Mouse (Mus musculus): ENCODE measurements around the gene Rufy1. TPM values are rescaled to one million over a fixed set of nuclear protein-coding genes. Genes with fewer than 3 reads are reported as not detected.
"Not testable (repeated sequence)": the region's sequence is repeated elsewhere in the genome, so short reads cannot be mapped to it uniquely, and the experiment has no call there.

Rufy1 gene
- 10 to 100 TPM; 41.9 to 56.9 (median 49.4) TPM for total RNA-seq (2022)

DNA sequence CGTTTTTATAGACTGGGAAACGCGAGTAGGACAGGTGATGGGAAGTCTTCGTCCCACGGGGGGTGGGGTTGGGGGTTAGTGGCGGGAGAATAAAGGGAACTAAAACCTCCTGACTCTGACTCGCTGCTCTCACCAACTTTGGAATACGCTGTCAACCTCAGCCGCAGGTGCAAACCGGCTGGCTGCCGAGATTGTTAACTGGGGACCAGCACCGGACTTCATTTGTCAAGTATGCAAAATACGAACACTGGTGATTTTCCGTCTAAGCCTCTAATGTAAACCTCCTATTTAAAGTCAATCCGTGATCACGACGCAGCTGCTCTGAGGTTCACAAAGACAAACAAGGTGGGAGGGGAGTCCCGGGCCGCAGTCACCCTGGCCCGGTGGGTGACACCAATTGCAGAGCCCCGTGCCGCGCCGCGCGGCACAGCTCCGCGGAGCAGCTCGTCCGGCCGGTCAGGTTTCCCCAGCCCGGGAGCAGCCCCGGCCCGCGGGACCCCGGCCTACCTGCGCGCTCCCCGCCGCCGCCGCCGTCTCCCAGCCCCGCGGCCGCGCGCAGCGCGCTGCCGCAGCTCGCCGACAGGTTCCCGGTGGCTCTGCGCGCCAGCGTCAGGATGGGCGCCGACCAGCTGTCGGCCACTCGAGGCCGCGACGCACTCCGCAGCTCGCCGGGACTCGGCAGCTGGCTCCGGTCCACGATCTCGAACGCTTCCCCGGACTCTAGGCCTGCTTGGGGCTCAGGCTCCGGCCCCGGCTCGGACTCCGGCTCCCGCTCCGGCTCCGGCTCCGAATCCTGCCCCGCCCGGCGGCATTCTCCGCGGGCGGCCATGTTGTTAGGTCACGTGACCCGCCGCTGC, at the start of gene Rufy1:
Rufy1 (minus strand) TSS at position 849 of the 857 bp plus-strand sequence.
- peak; percentile 67 for DNase-seq

DNA sequence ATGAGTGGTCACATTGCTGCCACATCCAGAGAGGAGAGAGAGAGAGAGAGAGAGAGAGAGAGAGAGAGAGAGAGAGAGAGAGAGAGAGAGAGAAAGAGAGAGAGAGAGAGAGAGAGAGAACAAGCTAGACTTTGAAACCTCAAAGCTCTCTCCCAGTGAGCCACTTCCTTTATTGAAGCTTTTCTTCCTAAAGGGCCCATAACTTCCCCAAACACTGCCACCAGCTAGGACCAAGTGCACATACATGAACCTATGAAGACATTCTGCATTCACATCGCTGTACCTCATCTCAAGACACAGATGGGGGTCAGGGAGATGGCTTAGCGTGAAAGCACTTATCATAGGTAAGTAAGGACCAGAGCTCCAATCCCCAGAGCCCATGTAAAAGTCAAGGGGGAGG, 47.1 kb upstream of the Rufy1 start:
- no peak for DNase-seq

DNA sequence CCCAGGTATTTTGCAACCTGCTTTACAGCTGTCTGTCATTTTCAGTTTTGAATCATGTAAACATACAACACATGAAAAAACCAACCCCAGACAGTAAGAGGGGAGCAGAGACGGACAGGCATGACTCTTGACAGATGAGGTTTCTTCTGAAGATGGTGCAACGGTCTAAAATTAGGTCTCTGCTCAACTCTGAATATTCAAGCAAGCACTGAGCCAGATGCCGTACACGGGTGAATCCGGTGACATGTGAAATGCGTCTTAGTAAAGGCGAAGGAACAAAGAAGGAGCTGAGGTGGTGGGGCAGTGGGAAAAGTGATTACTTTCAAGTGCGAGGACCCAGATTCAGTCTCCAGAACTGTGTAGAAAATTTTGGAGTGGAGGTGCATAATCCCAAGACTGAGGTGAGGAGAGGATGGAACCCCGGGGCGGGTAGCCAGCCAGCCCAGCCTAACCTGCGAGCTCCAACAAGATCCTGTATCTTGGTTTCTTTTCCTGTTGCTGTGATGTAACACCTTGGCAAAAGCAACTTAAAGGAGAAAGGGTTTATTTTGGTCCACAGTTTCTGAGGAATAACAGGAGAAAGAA, 46.7 kb upstream of the Rufy1 start:
- no peak for DNase-seq

DNA sequence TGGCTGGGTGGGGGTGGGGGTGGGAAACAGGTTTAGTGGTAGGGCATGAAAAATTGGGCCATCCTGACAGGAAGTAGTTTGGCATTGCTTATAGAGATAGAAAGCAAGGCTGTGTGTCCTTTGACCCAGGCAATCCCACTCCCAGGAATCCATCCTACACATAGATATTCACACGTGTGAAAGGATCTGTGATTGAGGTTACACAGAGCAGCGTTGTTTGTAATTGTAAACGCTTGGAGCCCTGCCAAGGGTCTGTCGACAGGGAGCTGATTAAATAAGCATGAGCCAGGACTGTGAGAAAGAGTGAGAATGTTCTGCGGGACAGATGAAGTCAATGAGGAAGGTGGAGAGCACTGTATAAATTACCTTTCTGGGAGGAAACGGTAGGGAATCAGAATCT, 46.0 kb upstream of the Rufy1 start:
- no peak for DNase-seq

DNA sequence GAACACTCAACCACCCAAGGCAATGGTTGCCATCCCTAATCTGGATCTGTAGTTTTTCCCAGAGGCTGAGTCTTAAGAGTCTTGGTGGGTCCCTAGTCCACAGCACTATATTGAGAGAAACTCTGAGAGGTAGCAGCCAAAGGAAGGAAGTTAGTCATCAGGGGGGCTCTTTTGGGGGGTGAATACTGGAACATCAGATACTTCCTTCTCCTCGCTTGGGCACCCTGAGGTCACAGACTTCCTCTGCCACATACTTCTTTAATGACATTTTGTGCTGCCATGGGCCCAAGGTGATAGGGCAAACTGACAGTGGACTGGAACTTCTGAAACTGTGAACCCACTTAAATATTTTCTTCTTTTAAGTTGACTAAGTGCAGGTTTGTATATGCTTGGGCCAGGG, 43.0 kb upstream of the Rufy1 start:
- DNase-seq = no peak

DNA sequence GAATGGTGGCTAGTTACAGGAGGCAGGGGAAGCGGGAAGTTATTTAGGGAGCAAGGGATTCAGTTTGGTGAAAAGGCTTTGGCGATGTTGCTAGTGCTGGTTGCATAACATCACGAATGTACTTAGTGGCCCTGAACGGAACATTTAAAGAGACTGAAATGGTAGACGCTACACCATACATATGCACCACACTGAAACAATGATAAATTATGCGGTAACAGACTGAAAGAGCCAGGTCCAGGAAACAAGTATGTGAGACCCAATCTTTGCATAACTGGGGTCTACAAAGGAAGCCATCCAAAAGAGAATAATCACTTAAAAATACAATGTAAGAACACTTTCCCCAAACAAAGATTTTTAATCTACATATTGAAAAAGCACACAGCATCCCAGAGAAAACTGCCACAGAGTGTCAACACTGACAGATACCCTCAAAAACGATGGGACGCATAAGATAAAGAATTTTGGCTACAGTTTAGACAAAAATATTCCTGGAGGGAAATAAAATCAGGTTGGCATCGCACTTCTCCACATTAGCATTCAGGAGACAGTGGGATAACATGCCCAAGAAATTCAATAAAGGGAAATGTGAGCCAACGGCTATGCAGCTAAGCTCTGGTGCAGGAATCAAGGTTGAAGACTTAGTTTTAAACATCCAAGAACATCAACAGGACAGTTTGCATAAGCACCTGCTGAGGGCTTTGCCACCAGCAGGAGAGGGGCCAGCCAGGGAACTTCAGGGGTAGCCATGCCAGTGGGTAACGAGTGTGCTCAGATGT, 41.4 kb upstream of the Rufy1 start:
- no peak for DNase-seq

DNA sequence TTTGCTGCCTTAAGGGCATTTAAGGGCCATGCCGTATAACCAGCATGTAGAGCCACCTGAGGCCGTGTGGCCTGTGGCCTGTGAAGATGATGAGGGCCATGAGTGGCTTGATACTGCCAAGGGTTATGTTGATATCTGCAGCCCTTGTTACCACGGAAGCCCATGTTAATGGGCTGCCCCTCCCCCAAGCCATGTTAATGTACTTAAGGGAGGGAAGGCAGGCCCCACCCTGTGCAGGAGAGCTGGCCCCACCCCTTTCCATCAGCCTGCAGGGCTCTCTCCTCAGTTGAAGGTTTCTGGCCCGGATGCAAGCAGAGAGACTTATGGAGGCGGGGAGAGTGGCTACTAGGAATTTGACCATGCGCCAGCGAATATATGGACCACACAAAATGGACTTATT, 30.6 kb upstream of the Rufy1 start:
- DNase-seq = no peak

DNA sequence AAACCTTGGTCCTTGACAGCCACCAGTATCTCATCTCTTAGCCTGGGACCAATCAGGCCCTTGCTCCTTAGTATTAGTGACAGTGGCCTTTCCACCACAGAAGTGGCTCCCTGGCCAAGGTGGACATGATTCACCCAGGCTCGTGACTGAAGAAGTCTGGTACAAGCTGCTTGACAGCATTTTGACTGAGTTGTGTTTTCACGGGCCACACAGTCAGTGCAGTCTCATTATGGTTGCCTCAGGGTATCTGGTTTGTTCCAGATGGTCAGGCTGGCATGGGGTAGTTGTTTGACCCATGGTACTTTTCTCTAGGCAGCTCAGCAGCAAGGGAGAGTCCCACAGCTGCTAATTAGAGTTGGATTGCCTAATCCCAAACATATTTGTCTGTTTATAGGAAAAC, 28.3 kb upstream of the Rufy1 start:
- DNase-seq = no peak

DNA sequence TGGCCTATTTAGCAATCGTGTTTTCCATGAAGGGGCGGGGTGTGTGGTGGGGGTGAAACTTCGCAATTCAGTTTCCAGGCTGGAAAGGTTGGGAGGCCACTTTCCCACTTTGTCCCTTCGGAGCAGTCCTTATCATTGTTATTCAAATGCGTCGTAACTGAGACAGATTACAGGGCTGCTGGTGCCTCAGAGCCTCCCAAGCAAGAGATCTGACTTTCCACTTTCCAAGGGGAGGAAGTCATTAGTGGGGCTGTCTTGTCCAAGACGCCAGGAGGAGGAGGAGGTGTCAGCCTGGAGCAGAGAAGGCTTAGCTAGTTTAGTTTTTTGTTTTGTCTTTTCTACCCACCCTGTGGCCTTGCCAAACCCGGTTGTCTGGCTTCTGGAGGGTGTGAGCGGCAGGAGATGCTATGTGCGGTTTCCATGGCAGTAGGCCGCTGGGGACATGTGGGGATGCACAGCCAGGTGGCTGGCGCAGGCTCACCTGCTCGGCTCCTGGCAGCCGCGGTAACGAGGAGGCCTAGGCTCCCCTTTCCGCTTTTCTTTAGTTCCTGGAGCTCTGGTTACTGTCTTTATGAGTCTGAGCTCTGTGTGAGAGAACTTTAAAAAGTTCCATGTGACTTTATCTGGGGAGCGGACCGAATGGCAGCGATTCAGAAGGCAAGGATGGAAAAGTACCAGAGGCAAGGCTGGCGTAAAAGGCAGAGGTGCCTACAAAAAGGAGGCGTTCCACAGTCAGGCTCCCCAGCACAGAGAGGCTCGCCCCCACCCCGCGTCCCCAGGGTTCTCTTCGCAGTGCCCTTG, 26.4 kb upstream of the Rufy1 start:
- peak; percentile 71 for DNase-seq

DNA sequence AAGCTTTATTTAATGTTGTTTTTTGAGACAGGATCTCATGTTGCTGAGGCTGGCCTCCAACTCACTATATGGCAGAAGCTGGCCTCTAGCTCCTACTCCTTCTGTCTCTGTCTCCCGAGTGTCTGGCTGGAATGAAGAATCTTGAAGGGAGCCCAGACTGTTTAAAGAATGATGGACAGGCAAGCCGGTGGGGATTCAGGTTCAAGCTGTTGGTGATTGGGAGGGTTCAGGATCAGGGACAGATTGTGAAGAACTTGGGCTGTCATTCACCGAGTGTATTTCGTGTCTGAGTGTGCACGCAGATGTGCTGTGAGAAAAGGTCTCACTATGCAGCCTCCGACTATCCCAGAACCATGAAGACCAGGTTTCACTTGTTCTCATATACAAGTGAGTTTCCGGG, 25.5 kb upstream of the Rufy1 start:
- DNase-seq = no peak

DNA sequence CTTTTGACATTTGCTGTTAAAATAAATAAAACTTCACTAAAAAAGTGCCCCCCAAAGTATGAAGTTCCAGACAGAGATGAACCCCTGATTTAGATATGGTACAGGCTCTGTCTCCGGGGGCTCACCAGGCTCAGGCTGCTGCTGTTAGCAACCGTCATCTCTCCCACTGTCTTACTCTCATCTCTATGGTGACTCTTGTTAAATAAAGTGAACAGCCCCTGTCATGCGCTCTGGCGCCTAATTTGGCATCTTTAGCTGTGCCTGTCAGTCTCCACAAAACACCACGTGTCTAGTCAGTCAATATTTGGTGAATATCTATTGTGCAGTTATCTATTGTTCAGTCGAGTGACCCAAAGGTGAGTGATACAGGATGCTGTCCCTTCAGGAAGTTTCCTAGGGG, 24.0 kb upstream of the Rufy1 start:
- DNase-seq = no peak

DNA sequence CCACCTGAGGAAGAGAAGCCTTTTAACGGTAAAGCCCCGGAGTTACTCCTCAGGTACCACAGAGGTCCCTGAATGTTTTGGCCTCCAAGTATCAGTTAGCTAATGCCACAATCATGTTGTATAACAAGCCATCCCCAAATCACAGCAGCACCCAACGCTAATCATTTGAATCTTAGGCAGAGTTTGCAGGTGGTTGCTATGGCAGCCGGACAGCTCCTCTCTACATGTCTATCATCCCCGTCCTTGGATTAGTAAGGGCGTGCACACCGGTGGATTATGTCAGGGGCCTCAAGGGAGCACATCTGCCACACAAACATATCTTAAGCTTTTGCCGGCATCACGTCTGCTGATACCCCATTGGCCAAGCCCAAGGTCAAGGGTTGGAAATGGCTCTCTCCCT, 19.3 kb upstream of the Rufy1 start:
- DNase-seq = no peak

DNA sequence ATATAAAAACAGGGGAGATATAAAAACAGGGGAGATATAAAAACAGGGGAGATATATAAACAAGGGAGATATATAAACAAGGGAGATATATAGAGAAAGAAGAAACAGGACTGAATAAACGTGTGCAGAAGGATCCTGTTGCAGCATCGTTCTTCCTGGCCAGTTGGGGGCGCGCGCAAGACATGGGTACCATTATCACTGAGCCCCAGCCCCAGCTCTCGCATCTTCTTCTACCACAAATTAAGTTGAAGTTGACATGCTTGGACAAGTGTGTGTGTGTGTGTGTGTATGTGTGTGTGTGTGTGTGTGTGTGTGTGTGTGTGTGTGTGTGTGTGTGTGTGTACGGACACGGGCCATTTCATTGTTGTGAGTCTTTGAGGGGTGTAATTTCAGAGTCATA, 17.2 kb upstream of the Rufy1 start:
- not testable (repeated sequence) for DNase-seq

DNA sequence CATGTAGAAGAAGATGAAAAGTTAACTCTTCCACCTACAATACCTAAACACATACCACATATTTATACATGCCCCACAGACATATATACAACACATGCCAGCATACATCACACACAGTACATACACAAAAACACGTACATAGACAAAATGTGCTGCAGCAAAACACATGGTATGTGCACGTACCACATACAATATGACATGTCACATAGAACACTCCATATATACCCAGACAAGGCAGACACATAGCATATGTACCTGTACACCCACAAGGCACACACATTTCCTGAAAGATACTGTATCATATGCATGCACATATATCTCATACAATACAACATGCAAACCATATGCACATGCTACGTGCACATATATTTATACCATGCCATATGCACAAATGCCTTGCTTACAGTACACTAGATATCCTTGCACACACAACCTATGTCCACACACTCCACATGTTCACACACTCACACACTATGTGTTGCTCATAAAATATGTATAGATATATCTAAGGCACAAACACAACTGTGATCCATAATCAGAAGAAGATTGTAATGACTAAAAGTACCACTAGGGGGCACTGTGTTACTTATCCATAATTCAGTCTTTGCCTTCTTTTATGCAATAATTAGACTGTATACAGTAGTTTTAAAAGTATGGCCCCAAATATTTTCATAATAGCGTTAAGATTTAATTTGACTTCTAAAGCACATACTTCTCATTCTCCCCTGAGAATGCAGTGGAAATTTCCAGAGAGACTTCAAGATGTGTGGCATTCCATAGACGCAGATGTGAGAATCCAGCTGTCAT, 12.5 kb upstream of the Rufy1 start:
- DNase-seq = no peak

DNA sequence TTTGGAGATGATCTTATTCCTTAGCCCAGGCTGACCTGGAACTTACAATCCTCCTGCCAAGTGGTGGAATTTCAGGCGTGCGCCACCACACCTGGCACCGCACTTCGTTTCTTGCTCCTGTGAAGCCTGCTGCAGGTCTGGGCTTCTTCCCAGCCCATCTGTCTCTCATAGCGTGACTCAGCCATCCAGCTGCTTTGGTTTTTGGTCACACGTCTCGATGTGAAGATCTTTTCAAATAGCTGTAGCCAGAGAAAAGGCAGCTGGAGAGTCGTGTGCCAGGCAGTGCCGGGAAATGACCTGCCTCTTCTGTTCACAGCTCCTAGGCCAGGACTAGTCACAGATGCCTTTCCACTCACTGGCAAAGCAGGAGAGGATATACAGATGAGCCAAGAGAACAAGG, 10.7 kb upstream of the Rufy1 start:
- no peak for DNase-seq

DNA sequence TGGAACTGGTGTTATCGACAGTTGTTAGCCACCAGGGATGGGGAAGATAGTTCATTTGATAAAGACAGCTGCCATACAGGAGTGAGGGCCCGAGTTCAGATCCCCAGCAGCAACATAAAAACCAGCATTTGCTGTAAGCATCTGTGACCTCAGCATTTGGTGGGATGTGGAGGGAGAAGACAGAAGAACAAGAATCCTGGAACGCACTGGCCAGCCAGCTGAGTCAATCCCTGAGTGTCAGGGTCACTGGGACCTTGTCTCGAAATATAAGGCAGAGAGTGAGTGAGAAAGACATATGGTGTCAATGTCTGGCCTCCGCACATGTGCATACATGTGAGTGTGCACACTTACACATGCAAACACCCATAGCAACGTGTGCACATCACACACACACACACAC, 9.8 kb upstream of the Rufy1 start:
- DNase-seq = peak; percentile 49

DNA sequence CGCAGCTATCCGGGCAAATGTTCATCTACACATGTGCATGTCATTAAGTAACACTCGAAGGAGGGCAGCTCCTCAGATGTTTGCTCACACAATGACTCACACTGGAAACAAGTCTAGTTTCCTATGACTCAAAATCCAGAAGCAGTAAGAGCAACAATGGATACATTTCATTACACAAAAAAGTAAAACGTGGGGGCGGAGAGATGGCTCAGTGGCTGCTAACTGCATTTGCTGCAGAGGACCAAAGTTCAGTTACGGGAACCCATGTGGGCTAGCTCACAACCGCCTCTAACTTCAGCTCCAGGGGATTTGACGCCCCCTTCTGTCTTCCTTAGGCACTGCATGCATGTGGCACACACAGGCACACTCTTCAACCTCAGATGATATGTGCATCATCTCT, 8.9 kb upstream of the Rufy1 start:
- no peak for DNase-seq

DNA sequence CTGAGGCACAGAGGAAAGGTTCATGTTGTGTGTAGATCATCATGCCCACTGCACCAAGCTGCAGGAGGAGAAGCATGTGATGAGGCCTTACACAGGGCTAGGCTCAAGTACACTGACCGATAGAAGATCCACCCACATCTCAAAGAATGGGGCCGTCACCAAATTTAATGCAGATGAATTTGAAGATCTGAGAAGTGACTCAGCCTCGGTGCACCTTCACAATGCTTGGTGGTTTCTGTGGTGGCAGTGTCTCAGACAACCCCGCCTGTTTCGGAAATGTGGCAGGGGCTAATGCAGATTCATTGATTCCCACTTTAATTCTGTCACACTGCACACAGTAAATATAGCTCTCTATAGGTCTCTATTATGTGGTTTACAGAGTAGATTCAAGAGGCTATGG, 2.0 kb upstream of the Rufy1 start:
- no peak for DNase-seq

DNA sequence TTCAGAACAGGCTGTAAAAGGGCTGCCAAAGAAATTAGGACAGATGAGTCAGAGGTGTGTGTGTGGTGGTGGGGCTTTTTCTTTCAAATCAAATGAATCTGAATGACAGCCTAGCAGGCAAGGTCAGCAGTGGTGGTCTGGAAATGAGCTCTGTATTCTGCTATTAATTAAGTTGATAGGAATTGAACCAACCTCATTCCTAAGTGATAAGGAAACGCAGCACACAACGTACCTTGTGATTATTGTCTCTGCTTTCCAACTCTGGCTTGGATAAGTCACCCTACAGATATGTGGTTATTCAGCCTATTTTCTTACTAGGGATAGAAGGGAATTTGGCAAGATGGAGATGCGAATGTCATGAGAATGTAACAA, 1.1 kb upstream of the Rufy1 start:
- DNase-seq = no peak

DNA sequence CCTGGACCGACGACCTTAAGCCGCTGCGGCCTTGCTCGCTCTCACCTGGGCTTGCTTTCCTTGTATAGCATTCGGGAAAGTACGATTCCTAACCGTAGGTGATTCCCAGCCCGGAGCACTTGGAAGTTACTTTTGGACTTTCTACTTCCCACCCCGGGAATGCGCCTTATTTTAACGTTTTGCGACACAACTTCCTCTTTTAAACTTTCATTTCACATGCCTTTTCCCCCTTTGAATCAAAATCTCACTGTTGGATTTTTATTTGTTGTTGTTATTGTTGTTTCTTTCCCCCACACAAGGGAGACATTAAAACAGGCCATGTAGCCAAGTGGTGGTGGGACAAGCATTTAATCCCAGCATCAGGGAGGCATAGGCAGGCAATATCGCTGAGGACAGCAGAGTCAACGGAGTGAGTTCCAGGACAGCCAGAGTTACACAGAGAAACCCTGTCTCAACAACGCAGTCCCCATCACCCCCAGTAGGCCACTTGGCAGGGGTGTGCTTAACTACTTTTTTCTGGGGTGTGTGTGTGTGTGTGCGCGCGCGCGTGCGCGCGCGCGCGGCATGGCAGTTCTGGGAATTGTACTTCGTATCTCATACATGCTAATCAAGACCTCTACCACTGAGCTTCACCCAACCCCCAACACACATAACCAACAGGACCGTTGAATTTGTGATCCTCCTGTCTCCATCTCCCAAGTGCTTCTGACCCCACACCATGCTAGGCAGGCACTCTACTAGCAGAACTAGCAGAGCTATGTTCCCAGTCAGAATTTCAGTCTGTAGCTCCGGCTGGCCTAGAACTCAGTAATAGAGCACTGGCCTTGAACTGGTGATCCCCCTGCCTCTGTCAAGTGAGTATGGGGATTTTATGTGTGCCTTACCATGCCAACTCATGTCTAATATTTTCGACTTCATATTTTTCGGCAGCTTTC, 476 bp upstream of the Rufy1 start:
- no peak for DNase-seq

DNA sequence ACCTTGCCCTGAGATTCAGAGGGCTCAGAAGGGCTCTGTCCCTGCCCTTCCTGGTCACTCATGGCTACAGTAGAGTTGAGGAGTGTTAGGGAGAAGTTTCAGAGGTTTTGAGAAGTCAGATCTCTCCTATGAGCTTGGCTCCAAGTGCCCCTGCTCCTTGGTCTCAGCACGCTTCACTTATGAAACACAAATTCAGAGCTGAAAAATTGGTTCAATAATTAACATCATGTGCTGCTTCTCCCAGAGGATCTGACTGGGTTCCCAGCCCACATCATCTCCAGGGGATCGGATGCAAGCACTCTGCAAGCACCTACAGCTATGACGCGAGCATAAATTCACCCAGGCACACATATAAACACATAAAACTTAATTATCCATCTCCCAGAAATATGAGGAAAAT, 4.9 kb downstream of the Rufy1 start:
- DNase-seq = no peak
